Mouse (Mus musculus) left cerebral cortex, adult 9 months (tissue): ENCODE results near the gene Sgcd.
"Not testable (repeated sequence)": the region's sequence is repeated elsewhere in the genome, so short reads cannot be mapped to it uniquely, and the experiment has no call there.

Experiments
- DNase-seq, 2 experiments: peaks; one replicate each; pipeline ENCODE4 v3.0.0; 2022; ENCODE audit warnings: low spot score in 2 of 2

The Sgcd gene

DNA sequence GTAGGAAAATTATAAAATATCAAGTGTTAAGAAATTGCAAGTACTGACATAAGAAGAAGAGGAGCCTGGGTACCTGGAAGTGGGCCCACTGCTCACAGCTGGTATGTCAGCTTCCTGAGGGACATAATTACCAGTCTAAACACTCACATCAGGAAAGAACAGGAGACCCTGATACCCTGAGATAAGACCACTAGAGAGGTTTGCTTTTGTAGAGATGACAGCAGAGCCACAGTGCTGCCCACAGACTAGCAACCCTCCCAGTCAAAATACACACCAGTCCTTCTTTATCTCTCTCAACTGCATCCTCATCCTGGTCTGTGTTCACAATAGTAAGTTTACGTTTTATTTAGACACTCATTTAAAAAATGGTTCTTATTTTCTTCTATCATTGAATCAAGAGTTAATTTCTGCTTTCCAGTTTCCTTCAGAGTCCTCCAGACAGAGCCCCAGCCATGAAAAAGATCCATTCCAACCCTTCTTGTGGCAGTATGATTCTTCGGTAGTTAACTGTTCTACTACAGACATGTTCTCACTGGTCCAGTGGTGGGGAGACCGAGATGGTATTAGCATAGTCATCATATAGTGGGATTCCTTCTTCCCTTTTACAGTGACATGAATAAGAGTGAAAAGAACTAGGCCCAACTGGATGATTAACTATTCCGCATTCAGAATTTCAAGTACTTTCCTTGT, 211.4 kb downstream of the Sgcd start:
- DNase-seq = no peak

GRCm38 (mm10) chr11:47776019-47776418, 212.8 kb downstream of the Sgcd start:
- DNase-seq = no peak

- DNase-seq = no peak
These were observed 222.9 kb downstream of the Sgcd start for GRCm38 (mm10) chr11:47765859-47766258.

- not testable (repeated sequence) for DNase-seq
These were observed 225.2 kb downstream of the Sgcd start for GRCm38 (mm10) chr11:47763569-47763968.

- DNase-seq = no peak
These were observed 229.8 kb downstream of the Sgcd start for GRCm38 (mm10) chr11:47759015-47759414.

GRCm38 (mm10) chr11:47742806-47743205, 246.0 kb downstream of the Sgcd start:
- no peak for DNase-seq

DNA sequence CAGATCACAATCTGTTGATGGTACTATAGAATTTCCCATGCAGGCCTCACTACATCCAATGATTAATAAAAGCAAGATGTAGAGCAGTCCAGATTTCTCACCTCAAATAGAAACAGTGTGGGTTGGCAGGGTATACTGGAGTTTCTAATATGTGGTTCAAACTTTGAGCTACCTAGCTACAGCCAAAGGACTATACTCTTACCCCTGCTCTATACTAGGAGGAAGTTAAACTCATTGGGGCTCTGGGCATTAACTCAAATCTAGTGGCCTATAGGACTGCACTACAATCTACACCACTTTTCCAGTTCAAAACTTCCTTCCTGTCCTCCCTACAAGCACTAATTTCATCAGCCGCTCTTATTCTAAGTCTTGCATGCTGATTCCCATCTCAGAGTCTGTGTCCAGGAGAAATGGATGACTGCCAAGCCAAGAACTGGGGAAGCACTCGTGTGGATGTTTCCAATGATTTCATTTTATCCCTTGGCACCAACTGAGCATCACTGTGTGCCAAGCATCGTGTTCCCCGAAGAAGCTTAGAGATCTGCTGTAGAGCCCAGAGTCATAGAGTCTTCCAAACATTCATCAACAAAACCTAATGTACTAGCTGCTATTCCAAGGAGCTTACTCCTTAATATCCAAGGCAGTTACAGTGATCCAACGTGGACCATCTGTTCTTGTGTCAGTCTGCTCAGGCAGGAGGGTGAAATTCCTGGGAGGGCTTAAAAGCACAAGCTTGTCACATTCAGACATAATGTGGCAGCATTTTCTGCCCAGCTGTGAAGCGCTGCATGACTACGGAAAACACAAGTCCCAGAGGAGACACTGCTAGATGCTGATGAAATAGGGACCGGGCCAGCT, 283.6 kb downstream of the Sgcd start:
- peak; percentile 7 to 32 for DNase-seq

- DNase-seq = no peak
These were observed 293.2 kb downstream of the Sgcd start for GRCm38 (mm10) chr11:47695611-47696010.

DNA sequence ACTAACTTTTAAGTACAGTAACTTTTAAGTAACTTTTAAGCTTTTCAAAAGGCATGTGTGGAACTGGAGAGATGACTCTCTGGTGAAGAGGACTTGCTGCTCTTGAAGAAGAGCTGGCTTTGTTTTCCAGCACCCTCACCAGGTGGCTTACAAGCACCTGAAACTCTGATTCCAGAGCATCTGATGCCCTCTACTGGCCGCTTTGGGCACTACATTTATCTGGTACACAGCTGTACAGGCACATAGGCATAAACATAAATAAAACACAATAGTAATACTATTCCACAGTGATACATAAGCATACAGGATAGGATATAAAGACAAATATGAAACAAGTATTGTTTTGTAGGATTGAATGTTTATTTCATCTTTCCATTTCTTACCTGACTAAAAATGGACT, 330.6 kb downstream of the Sgcd start:
- DNase-seq = peak in 1 of 2 experiments; percentile 13

GRCm38 (mm10) chr11:47645911-47646310, 342.9 kb downstream of the Sgcd start:
- no peak for DNase-seq

DNA sequence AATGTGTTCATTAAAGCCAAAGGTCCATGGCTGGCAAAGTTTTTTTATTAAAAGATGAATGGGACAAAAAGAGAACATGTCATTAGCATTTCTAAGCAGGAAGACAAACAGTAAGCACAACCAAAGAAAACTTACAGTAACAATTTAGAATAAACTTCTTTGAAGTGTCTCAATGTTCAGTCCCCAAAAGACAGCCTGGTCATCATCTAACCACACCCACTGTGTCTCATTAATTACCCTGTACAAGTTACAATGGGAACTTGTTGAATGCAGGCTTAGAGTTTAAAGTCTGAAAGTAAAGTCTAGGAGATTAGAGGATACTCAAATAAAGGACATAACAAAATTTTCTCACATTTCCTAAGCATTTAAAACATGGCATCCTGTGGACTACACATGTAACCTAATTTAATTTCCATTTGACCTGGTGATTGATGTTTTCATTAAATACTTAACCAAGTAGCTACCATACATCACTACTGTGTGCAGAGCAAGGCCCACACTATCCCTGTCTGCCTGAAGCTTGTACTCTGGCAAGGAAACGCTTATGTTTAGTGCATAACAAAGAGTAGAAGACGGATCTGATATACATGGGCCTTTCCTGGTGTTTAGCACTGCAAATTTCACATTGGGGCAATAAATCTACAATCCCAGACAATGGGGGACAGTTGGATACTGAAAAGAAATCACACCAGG, 347.1 kb downstream of the Sgcd start:
- DNase-seq = no peak

- no peak for DNase-seq
These were observed 348.2 kb downstream of the Sgcd start for GRCm38 (mm10) chr11:47640556-47640955.

DNA sequence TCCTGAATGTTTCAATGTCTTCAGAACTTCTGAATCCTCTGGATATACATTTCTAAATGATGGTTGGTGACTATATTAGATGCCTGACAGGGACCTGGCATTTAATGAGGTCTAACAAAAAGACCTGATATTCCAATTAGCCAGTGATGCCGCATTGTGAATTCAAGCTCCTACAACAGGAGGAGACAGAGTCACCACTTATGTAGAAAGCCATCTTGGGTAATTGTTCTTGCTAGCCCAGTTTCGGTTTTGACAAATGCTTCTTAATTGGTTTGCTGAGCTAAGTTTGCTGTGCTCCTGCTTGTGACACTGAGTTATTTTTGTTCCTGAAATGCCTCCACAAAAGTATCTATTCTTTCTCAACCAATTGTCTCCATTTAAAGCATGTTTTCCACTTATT, 358.6 kb downstream of the Sgcd start:
- DNase-seq = no peak

DNA sequence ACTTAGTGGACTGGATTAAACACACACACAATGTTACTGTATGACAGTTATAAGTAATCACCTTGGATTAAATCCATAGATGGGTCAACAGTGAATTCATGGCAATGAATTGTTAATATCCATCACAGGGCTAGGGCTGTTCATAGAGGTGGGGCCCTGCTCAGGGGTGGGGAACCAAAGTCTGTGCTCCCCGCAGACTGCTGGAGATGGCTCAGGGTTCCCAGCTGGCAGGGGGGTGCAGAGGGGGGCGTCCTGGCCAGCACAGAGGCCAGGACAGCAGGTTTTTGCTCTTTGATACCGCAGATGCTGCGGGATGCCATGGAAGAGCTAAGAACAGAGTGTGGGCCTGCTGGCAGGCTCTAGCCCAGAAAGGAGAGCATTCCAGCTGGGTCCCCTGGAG, 378.9 kb downstream of the Sgcd start:
- DNase-seq = no peak

DNA sequence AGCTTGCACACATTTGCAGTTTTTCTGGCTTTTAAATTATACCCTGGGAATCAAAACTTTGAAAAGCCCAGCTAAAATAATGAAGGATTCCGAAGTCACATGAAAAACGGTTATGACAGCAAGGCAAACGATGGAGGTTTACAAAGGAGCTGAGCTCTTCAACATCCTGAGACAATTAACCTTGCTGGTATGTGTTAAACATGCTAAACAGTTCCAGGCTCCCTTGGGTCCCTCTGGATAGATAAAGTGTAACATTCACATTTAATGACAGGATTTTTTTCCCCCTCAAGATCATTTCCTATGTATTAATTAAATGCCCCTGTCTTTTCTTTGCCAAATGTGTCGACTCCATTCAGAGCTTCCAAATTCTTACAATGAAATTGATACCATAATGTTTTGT, 414.1 kb downstream of the Sgcd start:
- DNase-seq = no peak

GRCm38 (mm10) chr11:47568488-47568887, 420.3 kb downstream of the Sgcd start:
- DNase-seq = no peak

- peak; percentile 1 to 34 for DNase-seq
These were observed 422.6 kb downstream of the Sgcd start for GRCm38 (mm10) chr11:47566156-47566555.

GRCm38 (mm10) chr11:47524845-47525244, 463.9 kb downstream of the Sgcd start:
- no peak for DNase-seq

- DNase-seq = no peak
These were observed 480.7 kb downstream of the Sgcd start for GRCm38 (mm10) chr11:47508047-47508446.

GRCm38 (mm10) chr11:47503236-47503635, 485.5 kb downstream of the Sgcd start:
- DNase-seq = not testable (repeated sequence)

DNA sequence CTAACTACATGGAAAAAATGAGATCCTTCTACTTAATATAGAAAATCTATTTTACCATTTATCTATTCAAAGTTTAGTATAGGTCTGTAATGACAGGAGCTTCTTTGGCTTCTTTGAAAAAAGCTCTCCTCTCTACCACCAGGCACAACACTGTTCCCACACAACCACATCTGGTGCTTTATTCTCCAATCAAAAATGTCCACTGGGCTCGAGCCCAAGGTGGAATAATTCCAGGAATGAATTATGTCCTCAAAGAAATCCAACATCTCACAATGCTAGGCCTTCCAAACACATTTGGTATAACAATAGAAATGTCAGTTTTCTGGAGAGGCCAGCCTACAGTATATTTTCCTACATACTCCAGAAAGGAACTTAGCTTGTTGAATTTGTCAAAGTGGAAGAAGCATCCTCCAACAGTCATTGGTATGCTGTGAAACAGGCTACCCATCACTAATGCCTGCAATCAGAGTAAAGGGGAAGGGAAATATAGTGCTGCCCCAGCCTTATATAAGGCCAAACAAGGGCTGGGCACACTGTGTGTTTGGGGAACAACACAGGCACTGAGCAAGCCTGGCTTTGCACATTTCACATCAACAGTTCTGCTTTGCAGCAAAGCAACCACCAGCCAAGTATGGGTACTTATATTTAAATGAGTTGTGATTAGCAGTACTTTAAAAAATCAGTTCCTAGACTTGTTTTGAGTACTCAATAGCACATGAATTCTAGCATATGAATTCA, 515.1 kb downstream of the Sgcd start:
- DNase-seq = peak in 1 of 2 experiments; percentile 51

DNA sequence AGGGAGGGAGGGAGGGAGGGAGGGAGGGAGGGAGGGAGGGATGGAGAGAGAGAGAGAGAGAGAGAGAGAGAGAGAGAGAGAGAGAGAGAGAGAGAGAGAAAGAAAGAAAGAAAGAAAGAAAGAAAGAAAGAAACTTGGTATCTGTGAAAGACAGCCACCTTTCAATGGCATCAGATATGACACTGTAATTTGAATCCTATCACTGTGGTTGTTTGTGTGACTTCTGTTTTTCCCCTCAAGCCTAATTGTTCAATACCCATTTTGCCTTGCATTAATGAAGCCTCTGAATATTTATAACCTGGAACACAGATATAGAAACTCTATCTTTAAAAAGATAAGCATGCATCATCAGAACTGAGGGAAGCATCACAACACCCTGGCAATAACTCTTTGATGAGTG, 528.1 kb downstream of the Sgcd start:
- not testable (repeated sequence) for DNase-seq
